Mouse (Mus musculus): ENCODE results near the gene 1700019N19Rik.

- TF ChIP-seq POLR2A (IDR thresholded peaks at IDR 0.05; ENCODE audit: low read depth, low read length) (no peak), CTCF (IDR thresholded peaks at IDR 0.05; ENCODE audit: borderline replicate concordance, insufficient read depth, low read length) (no peak)
Observed at GRCm38 (mm10) chr19:58843606-58844005, 49.3 kb upstream of the 1700019N19Rik start.

Measured in embryonic fibroblast, embryonic 13.5 days (primary cell).